Mouse (Mus musculus) lung, postnatal 0 days (tissue): ENCODE data around the gene Itk.

Source experiments
- CTCF ChIP-seq: IDR thresholded peaks from 2 replicates; pipeline ENCODE4 v1.5.1; 2016; ENCODE audit warnings: antibody characterized with exemption, mild to moderate bottlenecking
- EP300 ChIP-seq: IDR thresholded peaks from 2 replicates; pipeline ENCODE4 v1.6.1; 2016; ENCODE audit warnings: antibody characterized with exemption, mild to moderate bottlenecking, control low read depth

DNA sequence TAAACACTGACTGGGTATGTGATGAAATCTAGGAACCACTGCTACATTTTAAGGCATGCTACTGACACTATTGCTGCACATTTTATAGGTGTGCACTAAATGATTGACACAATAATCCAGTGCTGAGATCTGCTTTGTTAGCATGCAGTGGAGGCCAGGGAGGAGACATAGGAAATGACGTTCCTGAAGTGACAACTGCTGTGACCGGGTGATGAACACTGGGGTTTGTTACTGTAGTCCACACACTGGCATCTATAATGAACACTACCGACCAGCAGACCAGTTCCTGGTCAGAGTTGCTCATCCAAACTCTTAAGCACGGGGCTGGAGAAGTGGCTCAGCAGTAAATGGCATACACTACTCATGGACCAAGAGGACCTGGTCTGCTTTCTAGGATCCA lies 4.1 kb upstream of the Itk start:
- TF ChIP-seq CTCF (no peak), EP300 (no peak)
